Mouse (Mus musculus) retina, postnatal 7 days (tissue): ENCODE data around the gene Asap3.

Source experiments
- DNase-seq: peaks from one replicate; pipeline ENCODE4 v3.0.0-alpha.2; 2012; ENCODE audit warnings: low read depth, low spot score

Gene Asap3

DNA sequence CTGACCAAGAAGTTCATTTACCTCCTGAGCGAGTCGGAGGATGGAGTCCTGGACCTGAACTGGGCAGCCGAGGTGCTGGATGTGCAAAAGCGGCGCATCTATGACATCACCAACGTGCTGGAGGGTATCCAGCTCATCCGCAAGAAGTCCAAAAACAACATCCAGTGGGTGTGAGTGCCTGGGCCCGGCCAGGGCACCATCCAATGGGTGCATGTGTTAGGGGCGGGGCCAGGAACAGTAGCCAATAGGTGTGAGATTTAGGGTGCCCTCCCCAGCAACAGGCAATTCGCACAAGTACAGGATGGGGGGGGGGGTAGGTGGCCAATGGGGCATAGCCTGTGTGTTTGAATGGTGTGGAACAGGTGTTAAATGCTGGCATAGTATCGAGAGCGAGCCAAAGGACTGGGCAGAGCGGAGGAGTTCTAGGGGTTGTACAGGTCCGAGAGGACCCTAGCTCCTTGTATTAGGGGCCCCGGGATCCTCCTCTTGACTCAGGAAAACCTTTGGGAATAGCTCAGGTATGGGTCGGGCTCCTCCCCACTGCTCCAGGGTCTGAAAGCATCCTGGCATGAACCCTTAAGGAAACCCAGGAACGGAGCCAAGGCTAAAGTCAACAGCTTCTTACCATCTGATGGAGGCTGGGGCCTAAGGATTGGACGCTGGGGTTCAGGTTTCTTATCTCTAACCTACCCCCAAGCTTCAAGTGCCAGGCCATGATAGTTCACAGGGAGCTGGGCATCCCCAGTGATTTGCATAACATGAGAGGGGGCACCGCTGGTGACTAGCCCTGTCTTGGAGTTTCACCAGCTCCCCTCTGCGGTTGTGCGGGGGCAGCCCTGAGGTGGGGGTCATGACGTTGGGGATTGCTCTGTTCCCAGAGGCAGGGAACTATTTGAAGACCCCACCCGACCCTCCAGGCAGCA lies 25.5 kb upstream of the Asap3 start:
- DNase-seq, result peak; percentile 24

- DNase-seq, result no peak
These were observed 24.8 kb upstream of the Asap3 start for GRCm38 (mm10) chr4:136181367-136181766.

DNA sequence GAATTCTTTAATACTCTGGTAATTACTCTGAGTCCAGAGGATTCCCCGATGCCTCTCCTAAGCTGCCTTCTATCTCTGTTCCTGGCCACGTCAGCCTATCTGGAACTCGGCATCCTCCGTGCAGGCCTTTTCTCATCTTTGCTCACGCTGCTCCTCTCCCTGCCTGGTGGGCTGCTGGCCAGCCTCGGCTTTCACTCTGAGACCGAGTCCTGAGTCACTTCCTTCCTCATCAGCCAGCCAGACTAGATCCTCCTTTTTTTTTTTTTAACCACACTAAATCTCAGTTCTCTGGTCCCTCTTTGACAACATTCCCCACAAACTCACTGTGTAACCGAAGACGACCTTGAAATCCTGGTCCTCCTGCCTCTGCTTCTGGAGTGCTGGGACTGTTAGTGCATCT lies 20.8 kb upstream of the Asap3 start:
- no peak for DNase-seq

DNA sequence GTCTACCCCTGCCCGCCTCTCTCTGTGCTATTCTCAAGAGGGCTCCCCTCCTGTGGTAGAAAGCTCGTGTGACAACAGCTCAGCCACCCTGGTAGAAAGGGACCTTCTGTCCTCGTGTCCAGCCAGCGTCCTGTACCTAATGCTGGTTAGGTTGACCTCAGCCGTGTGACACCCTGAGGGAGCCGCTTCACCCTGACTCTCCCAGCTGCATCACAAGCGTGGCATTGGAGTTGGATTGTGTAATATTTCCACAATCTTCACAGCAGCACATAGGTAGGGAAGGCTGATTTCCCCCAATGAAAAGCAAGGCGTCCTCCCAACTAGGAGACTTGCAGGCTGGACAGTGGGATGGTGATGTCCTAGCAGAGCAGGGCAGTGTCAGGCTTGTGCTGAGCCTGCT lies 19.9 kb upstream of the Asap3 start:
- DNase-seq, result no peak

DNA sequence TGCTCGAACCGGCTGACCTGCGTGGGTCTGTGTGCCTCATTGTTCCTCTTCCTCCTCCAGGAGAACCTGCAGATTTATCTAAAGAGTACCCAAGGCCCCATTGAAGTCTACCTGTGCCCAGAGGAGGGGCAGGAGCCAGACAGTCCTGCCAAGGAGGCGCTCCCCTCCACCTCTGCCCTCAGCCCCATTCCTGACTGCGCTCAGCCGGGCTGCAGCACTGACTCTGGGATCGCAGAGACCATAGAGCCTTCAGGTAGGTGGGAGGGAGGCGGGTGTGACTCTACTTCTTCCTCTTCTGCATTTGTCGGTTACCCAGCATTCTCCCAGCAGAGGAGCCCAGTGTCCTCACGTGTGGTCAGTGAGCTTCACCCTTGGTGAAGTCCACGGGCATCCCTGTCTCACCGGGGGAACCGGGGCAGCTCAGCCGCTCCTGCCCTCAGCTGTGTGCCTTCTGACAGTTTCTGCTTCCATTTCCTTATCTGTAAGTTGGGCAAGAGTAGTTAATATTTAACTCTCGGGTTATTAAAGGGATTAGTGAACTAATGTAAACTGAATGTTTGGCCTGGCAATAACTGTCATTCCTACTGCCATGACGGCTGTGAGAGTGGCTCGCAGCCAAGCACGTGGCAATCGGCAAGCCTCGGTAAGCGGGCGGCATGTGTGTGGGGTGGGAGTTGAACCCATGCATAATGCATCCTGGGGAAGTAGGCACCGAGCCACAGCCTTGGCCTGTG lies 19.3 kb upstream of the Asap3 start:
- no peak for DNase-seq

DNA sequence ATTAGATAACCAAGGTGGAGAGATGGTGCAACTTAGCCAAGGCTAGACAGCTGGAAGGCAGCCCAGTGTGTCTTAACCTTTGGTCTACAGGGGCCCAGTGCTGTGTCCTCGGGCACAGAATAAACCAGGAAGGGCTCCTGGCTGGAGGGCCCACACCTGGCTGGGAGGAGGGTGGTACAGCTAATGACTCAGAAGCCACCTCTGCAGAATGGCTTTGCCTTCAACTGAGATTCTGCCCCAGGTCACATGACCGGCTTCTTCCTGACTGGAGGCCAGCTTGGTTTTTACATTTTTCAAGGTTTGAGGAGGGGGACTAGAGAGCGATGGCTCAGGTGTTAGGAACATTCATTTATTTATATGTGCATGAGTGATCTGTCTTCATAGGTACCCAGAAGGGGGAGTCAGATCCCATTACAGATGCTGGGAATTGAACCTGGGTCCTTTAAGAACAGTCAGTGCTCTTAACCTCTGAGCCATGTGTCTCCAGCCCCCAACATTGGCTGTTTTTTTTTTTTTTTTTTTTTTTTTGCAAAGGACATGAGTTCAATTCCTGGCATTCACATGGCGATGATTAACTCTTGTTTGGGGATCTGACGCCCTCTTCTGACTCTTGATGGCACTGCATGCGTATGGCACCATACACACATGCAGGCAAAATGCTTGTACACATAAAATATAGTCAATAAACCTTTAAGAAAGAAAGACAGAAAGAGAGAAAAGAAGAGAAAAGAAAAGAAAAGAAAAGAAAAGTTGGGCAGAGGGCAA lies 17.0 kb upstream of the Asap3 start:
- DNase-seq, result no peak

GRCm38 (mm10) chr4:136189912-136190311 lies 16.3 kb upstream of the Asap3 start:
- no peak for DNase-seq

DNA sequence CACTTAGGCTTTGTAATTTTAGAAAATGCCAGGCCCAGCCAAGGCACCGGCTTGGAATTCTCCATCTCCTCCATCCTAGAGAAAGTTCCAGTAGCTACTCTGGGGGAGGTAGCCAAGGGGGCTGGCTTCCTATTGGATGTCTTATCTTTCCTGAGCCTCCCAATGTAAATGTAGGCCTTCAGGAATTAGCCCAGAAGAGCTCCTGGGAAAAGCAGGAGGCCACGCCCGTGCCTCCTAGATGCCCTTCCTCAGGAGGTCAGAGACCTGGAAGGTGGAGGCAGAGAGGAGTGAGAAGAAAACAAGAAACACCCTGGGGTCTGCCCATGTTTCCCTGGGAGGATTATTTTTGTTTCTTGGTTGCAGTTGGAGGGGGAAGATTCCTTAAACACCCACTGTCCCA lies 12.6 kb upstream of the Asap3 start:
- DNase-seq, result no peak

- no peak for DNase-seq
These were observed 11.1 kb upstream of the Asap3 start for GRCm38 (mm10) chr4:136195029-136195428.

DNA sequence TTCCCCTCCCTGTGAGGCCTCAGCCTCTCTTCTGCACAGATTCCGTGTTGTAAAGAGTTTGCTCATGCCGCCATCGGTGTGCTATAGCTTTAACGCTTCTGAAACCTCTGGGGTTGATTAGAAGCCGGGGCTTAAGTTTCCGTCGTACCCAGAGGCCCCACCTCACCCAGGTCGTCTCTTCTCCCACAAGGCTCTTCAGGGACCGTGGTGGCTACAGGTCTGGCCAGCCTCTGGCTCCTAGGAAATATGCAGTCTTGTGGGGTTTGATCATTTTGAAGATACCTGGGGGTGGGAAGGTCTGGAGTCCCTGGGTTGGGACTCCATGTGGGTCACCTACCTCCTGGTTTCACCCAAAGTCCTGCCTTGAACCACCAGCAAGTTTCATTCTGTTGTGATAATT lies 10.5 kb upstream of the Asap3 start:
- DNase-seq, result no peak

- DNase-seq, result no peak
These were observed 10.0 kb upstream of the Asap3 start for GRCm38 (mm10) chr4:136196201-136196600.

DNA sequence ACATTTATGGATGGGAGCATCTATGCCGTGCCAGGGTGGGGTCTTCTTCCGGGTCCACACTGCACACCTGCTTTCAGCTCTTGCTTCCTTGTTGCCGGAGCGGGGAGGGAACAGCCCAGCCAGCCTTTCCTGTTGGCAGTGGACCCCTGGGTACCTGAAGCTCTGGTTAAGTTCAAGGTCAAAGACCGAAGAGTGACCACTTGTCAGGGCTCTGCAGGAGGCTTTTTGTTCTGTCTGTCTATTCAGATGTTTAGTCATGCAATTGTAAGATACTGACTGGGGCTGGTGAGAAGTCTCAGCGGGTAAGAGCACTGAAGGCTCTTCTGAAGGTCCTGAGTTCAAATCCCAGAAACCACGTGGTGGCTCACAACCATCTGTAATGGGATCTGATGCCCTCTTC lies 7.3 kb upstream of the Asap3 start:
- no peak for DNase-seq

GRCm38 (mm10) chr4:136199562-136200292 lies 6.4 kb upstream of the Asap3 start:
- no peak for DNase-seq

- DNase-seq, result peak; percentile 62
These were observed 3.7 kb upstream of the Asap3 start for GRCm38 (mm10) chr4:136202509-136202908.

GRCm38 (mm10) chr4:136204775-136205174 lies 1.4 kb upstream of the Asap3 start:
- DNase-seq, result no peak

- DNase-seq, result no peak
These were observed 778 bp downstream of the Asap3 start for GRCm38 (mm10) chr4:136206943-136207342.

DNA sequence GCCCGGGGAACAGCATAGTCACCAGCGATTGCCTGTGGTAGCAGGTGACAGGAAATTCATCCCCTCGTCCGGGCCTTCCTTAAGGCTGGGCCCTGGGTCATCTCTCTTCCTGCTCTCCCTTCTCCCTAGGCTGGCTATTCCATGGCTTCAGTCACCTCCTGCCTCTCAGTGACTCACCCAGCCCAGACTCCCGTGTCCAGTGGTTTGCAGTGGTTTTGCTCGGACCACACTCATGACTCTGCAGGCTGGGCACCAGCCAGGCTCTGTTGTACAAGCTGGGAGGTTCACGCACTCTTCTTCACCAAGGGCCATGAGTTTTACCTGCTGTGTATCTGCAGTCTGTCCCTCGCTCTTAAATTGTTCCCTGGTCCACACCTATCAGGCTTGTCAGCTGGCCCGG lies 4.8 kb downstream of the Asap3 start:
- DNase-seq, result no peak

- no peak for DNase-seq
These were observed 7.5 kb downstream of the Asap3 start for GRCm38 (mm10) chr4:136213629-136214028.

DNA sequence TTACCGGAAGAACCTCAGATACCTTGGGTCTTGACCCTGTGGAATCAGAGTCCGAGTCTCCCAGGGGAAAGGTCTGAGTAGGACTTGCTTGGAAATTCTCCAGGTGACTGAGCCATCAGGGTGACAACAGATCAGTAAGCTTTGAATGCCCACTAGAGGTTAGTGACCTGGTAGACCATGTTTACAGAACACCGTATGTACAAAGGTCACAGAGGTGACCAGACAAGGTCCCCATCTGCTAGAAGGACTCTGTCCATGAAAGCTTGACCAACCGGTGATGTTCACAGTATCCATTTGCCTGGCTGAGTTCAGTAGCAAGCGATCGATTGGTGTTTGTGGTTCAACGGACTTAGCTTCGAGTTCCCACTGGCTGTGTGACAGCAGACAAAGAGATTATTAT lies 8.7 kb downstream of the Asap3 start:
- DNase-seq, result no peak

DNA sequence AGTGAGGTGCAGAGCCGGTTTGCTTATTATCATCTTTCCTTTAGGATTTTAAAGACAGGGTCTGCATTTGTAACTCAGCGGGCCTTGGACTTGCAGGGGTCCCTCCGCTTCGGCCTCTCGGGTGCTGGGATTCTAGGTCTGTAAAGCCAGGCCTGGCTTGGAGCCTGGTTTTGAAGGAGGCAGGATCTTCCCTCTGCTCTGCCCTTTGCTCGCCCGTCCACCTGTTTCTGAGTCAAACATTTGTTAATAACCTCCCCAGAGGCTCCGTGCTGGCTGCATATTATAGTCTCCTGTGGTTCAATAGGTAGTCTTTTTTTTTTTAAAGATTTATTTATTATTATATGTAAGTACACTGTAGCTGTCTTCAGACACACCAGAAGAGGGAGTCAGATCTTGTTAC lies 9.4 kb downstream of the Asap3 start:
- no peak for DNase-seq

DNA sequence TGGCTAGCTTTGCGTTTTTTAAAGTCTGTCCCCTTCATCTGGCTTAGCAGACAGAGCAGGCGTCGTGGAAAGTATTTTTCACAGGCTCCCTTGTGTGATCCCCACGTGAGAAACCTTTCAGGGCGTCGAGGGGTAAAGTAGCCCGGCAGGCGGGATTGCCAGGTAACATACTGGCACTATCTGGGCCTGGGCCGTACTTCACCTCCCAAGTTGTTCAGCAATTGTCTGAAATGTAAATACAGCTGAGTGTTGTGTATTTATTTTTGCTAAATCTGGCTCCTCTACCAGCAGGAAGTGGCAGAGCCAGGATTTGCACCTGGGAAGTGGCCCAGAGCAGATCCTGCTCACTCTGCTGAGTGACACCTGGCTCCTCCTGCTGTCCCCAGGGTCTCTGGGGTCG lies 10.9 kb downstream of the Asap3 start:
- DNase-seq, result no peak
